Mouse (Mus musculus) Patski (cell line): ENCODE data around the gene Gm26657. TPM values are rescaled to one million over a fixed set of nuclear protein-coding genes. Genes with fewer than 3 reads are reported as not detected.

Source experiments
- ATAC-seq: fragments of 100-300 bp; one replicate; pipeline ENCODE4 v1.8.0; 2021
- CTCF ChIA-PET: fragments of 350-600 bp; sonication (Branson Sonifier 250); formaldehyde crosslinking; loops from one replicate; lab custom pipeline; 2022; ENCODE audit warnings: inconsistent platforms; lab: Charles Lee
- POLR2A ChIA-PET: fragments of 350-600 bp; sonication (Branson Sonifier 250); formaldehyde crosslinking; loops from one replicate; lab custom pipeline; 2022; ENCODE audit warnings: antibody characterized with exemption, inconsistent platforms; lab: Charles Lee
- DNase-seq: peaks from one replicate; pipeline ENCODE4 v3.0.0-alpha.2; 2011; ENCODE audit warnings: low read depth, low spot score
- H3K27me3 ChIP-seq: fragments of 371-371 bp; one replicate; pipeline ENCODE4 v1.5.1; 2021
- CTCF ChIP-seq: fragments of 100-300 bp; IDR thresholded peaks from one replicate; pipeline ENCODE4 v1.5.1; 2021
- in situ Hi-C: fragments of 300-500 bp; cut with MboI; formaldehyde crosslinking; loops from 3 replicates; pipeline ENCODE4 v1.11.1; 2018; ENCODE audit warnings: low pct_unique_long_range_greater_than_20kb, mixed read lengths
- polyA plus RNA-seq: library from polyadenylated mRNA; unstranded; gene quantifications from one replicate; pipeline ENCODE4 v1.2.3, GENCODE M21; 2021

Gm26657 gene
- polyA plus RNA-seq, result 0.05 TPM

GRCm38 (mm10) chr4:56740020-56740485 lies at the start of gene Gm26657:
TSS of gene Gm26657 (plus strand) at chr4:56740070.
- ATAC-seq, result no peak
- CTCF ChIA-PET, result no interaction called here
- no peaks in the 10 kb centered on the region for H3K27me3 ChIP-seq
- no peak for DNase-seq
- POLR2A ChIA-PET, result no interaction called here
- TF ChIP-seq CTCF, result no peak
- in situ Hi-C loops, result no loop called here

GRCm38 (mm10) chr4:56696401-56696800 lies 43.5 kb upstream of the Gm26657 start:
- no peak for TF ChIP-seq CTCF
- CTCF ChIA-PET, result interaction anchor here (1.3 kb wide), 1 partner anchor 11 kb away, joined by 5 read pairs; no protein-coding TSS in a partner anchor
- no peak for DNase-seq
- in situ Hi-C loops, result loop anchor here (25.0 kb wide), 2 partner anchors 334 to 1234 kb away; no protein-coding TSS in a partner anchor
- no peaks in the 10 kb centered on the region for H3K27me3 ChIP-seq
- POLR2A ChIA-PET, result no interaction called here
- no peak for ATAC-seq

GRCm38 (mm10) chr4:56698671-56699070 lies 41.2 kb upstream of the Gm26657 start:
- POLR2A ChIA-PET, result no interaction called here
- DNase-seq (no peak), ATAC-seq (no peak)
- no peak for TF ChIP-seq CTCF
- no peaks in the 10 kb centered on the region for H3K27me3 ChIP-seq
- CTCF ChIA-PET, result interaction anchor here (1.2 to 1.6 kb wide), 2 partner anchors 9 to 15 kb away, joined by 3 read pairs; no protein-coding TSS in a partner anchor
- in situ Hi-C loops, result loop anchor here (25.0 kb wide), 2 partner anchors 336 to 1236 kb away; no protein-coding TSS in a partner anchor

GRCm38 (mm10) chr4:56702234-56702633 lies 37.6 kb upstream of the Gm26657 start:
- ChIA-PET CTCF (no interaction called here), POLR2A (no interaction called here)
- in situ Hi-C loops, result no loop called here
- no peak for TF ChIP-seq CTCF
- DNase-seq (no peak), ATAC-seq (no peak)
- H3K27me3 ChIP-seq, result no peaks in the 10 kb centered on the region

DNA sequence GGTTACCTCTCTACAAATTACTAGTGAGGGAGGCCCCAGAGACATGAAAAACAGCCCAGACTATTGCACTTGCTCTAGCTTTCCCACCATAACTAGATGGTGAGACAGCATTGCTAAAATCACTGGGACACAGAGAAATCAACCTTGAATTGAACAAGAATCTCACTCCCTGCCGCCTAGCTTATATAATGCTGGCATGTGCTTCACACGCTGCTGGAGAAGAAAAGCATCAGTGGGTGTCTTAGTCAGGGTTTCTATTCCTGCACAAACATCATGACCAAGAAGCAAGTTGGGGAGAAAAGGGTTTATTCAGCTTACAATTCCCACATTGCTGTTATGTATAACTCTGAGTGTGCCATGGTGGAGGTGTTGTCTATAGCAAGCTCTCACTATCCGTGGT lies 26.7 kb upstream of the Gm26657 start:
- no peak for TF ChIP-seq CTCF
- DNase-seq (no peak), ATAC-seq (no peak)
- in situ Hi-C loops, result no loop called here
- CTCF ChIA-PET, result no interaction called here
- H3K27me3 ChIP-seq, result no peaks in the 10 kb centered on the region
- POLR2A ChIA-PET, result no interaction called here

- ATAC-seq, result no peak
- ChIA-PET POLR2A (no interaction called here), CTCF (no interaction called here)
- in situ Hi-C loops, result no loop called here
- no peaks in the 10 kb centered on the region for H3K27me3 ChIP-seq
- no peak for DNase-seq
- no peak for TF ChIP-seq CTCF
These were observed 23.1 kb upstream of the Gm26657 start for GRCm38 (mm10) chr4:56716801-56717200.

- no peak for TF ChIP-seq CTCF
- POLR2A ChIA-PET, result interaction anchor here (0.6 kb wide), 1 partner anchor 1302 kb away, joined by 3 read pairs; no protein-coding TSS in a partner anchor
- DNase-seq (no peak), ATAC-seq (no peak)
- in situ Hi-C loops, result no loop called here
- CTCF ChIA-PET, result no interaction called here
- no peaks in the 10 kb centered on the region for H3K27me3 ChIP-seq
These were observed 21.9 kb upstream of the Gm26657 start for GRCm38 (mm10) chr4:56717932-56718331.

DNA sequence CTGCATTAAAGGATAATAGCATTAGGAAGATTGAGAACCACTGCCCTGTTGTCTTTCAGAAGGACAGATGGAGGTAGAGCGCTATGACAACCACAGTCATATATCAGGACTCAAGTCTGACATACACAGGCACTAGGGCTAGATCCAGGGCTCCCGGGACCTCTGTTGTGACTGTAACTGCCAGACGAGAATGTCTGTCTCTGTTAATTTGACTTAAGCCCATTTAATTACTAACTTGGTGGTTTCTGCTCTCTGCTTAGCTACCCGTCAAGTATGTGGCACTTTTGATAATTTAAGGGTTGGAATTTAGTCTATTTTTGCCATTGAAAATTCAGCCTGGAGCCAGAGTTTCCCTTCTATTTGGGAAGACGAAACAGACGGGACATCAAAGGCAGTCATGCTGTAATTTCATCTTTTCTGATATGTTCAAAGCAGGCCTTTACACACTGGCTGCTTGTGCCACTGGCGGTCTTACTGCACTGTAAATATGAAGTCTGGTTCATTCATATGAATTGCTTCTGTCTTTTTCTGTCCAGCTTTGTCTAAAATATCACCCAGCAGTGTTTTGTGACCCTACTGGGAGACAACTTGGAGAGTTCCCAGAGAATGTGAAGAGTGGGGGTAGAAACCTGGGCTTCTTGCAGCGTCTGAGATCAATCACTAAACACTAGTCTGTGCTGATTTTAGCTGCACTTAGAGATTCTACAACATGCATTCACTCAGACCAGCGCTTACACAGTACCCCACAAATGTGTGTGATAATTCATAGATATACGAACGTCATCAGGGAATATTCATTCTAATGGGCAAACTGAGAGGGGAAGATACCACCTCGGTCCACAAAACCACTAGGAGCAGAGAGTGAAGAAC lies 21.1 kb upstream of the Gm26657 start:
- ChIA-PET POLR2A (interaction anchor here (0.6 kb wide), 1 partner anchor 1303 kb away, joined by 3 read pairs; no protein-coding TSS in a partner anchor), CTCF (no interaction called here)
- ATAC-seq, result no peak
- in situ Hi-C loops, result no loop called here
- DNase-seq, result no peak
- TF ChIP-seq CTCF, result no peak
- no peaks in the 10 kb centered on the region for H3K27me3 ChIP-seq

- in situ Hi-C loops, result no loop called here
- POLR2A ChIA-PET, result interaction anchor here (0.5 kb wide), 1 partner anchor 1144 kb away, joined by 4 read pairs; no protein-coding TSS in a partner anchor
- DNase-seq (no peak), ATAC-seq (no peak)
- H3K27me3 ChIP-seq, result no peaks in the 10 kb centered on the region
- CTCF ChIA-PET, result no interaction called here
- no peak for TF ChIP-seq CTCF
These were observed 20.4 kb upstream of the Gm26657 start for GRCm38 (mm10) chr4:56719456-56719855.

DNA sequence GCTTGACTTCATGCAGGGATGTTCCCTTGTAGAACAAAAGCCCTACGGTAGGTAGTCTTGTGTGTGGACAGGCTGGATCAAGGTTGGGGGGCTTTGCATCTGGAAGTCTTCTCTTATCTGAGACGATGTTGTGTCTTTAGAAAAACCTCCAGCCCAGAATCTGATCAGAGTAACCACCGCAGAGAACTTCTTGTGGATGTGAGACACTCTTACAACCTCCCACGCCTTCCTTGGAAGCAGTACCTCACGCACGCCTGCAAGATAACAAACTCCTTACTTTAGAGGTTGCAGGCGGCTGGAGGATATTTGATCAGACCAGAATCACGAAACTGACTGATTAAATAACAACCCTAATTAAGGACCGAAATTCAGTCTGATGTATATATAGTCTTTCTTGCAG lies 19.5 kb upstream of the Gm26657 start:
- TF ChIP-seq CTCF, result no peak
- no peaks in the 10 kb centered on the region for H3K27me3 ChIP-seq
- POLR2A ChIA-PET, result no interaction called here
- ATAC-seq (no peak), DNase-seq (no peak)
- in situ Hi-C loops, result no loop called here
- CTCF ChIA-PET, result no interaction called here

DNA sequence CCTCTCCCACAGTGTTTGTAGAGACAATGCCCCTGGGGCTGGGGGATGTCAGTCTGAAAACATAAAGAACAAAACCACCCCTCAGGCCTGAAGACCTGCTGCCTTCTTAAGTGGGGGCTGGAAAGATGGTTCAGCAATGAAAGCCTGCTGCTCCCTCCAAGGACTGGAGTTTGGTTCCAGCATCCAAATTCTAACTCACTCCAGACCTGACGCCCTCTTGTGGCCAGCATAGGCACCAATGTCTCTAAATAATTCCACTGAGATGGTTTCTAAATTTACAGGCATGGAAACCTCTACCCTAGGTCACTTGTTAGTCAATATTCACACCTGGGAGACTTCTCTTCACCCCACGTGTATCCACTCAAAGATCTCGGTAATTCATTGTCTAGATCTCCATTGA lies 18.4 kb upstream of the Gm26657 start:
- CTCF ChIA-PET, result no interaction called here
- peak; percentile 64 for TF ChIP-seq CTCF
- in situ Hi-C loops, result no loop called here
- DNase-seq (no peak), ATAC-seq (no peak)
- no peaks in the 10 kb centered on the region for H3K27me3 ChIP-seq
- POLR2A ChIA-PET, result no interaction called here
